Mouse (Mus musculus): Measurements from ENCODE around the gene Grk6.

DNA sequence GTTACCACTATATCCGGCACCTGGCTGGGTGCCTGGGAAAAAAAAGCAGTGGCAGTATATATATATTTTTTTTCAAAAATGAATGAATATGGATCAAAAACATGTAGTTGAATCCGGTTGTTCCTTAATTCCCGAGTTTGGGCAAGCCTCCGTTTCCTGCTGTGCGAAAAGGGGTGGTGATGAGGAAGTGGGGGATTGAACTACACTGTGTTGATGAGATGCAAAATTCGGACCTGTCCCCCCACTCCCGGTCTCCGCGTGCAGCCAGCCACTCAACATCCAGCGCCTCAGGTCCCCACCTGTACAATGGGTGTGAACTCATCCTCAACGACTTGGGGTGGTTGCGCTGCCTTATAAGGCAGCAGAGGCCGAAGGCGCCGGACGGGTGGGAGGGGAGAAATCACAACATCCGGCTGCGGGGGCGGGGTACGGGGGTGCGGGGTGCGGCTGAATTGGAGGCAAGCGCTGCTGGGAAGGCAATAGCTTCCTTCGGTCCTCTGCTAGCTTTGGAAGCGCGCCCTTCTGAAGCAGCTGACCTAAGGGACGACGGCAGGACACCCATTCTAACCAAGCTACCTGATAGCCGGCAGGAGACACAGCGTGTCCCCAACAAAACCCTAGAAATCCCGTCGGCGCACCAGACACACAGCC, 461 bp upstream of the Grk6 start:
- peak; percentile 61 for TF ChIP-seq POLR2A (IDR thresholded peaks at IDR 0.05; ENCODE audit: low read depth, low read length)
- no peak for TF ChIP-seq CTCF (IDR thresholded peaks at IDR 0.05; ENCODE audit: borderline replicate concordance, insufficient read depth, low read length)

Measured in embryonic fibroblast, embryonic 13.5 days (primary cell).